Mouse (Mus musculus): ENCODE results near the gene 9430007A20Rik. TPM values are rescaled to one million over a fixed set of nuclear protein-coding genes. Genes with fewer than 3 reads are reported as not detected.
"Not testable (repeated sequence)": the region's sequence is repeated elsewhere in the genome, so short reads cannot be mapped to it uniquely, and the experiment has no call there.

9430007A20Rik gene
- not detected for total RNA-seq (2021)
- long read RNA-seq, experiment 1: 0 reads
- long read RNA-seq, experiment 2: 0 reads

- no peak for DNase-seq (ENCODE audit: low spot score in 2 of 2)
These were observed at the start of gene 9430007A20Rik for GRCm38 (mm10) chr4:144519522-144519921. Gene 9430007A20Rik (plus strand): TSS chr4:144519822.

GRCm38 (mm10) chr4:144493331-144493730, 26.3 kb upstream of the 9430007A20Rik start:
- no peak for DNase-seq (ENCODE audit: low spot score in 2 of 2)

GRCm38 (mm10) chr4:144506518-144506917, 13.1 kb upstream of the 9430007A20Rik start:
- DNase-seq (ENCODE audit: low spot score in 2 of 2): no peak

- DNase-seq (ENCODE audit: low spot score in 2 of 2): no peak
These were observed 25.1 kb downstream of the 9430007A20Rik start for GRCm38 (mm10) chr4:144544689-144545088.

- DNase-seq (ENCODE audit: low spot score in 2 of 2): not testable (repeated sequence)
These were observed 25.7 kb downstream of the 9430007A20Rik start for GRCm38 (mm10) chr4:144545339-144545738.

GRCm38 (mm10) chr4:144551156-144551555, 31.5 kb downstream of the 9430007A20Rik start:
- DNase-seq (ENCODE audit: low spot score in 2 of 2): no peak

GRCm38 (mm10) chr4:144559792-144560191, 40.2 kb downstream of the 9430007A20Rik start:
- no peak for DNase-seq (ENCODE audit: low spot score in 2 of 2)

- no peak for DNase-seq (ENCODE audit: low spot score in 2 of 2)
These were observed 41.6 kb downstream of the 9430007A20Rik start for GRCm38 (mm10) chr4:144561205-144561604.

GRCm38 (mm10) chr4:144565034-144565433, 45.4 kb downstream of the 9430007A20Rik start, which contains the start of gene Gm13124:
Gene Gm13124 (minus strand): TSS chr4:144565134.
- no peak for DNase-seq (ENCODE audit: low spot score in 2 of 2)

- DNase-seq (ENCODE audit: low spot score in 2 of 2): no peak
These were observed 48.1 kb downstream of the 9430007A20Rik start for GRCm38 (mm10) chr4:144567752-144568151.

Other genes starting within 250 kb of the 9430007A20Rik start
- gene Pramel5, start 239.3 kb upstream of the 9430007A20Rik start, total RNA-seq (2021): not detected
- not detected for gene Gm13128, start 189.6 kb upstream of the 9430007A20Rik start, total RNA-seq (2021)
- gene Gm13119, start 161.9 kb upstream of the 9430007A20Rik start, total RNA-seq (2021): not detected
- not detected for gene Pramef20, start 141.9 kb upstream of the 9430007A20Rik start, total RNA-seq (2021)
- gene Pramef12, start 111.4 kb upstream of the 9430007A20Rik start, total RNA-seq (2021): not detected
- not detected for gene 1700012P22Rik, start 81.0 kb upstream of the 9430007A20Rik start, total RNA-seq (2021)
- not detected for gene Gm9944, start 66.5 kb upstream of the 9430007A20Rik start, total RNA-seq (2021)
- gene Aadacl3, start 56.1 kb upstream of the 9430007A20Rik start, total RNA-seq (2021): not detected
- gene Gm13124, start 45.3 kb downstream of the 9430007A20Rik start, total RNA-seq (2021): not detected
- not detected for gene Aadacl4, start 93.9 kb downstream of the 9430007A20Rik start, total RNA-seq (2021)
- gene Gm436, start 166.5 kb downstream of the 9430007A20Rik start, total RNA-seq (2021): not detected
- under 1 TPM in 1 of 2 experiments, not detected in 1; 0.30 TPM for gene Gm13178, start 201.6 kb downstream of the 9430007A20Rik start, total RNA-seq (2021)

Data from adrenal gland, adult 18-20 months (tissue).